ENCODE assay signal across 25 mouse cellular contexts in genomic region chr6:42344255-42344654, GRCm38 (mm10). TPM values are rescaled to one million over a fixed set of nuclear protein-coding genes. Genes with fewer than 3 reads are reported as not detected.
DNase-seq lines count a peak whose midpoint lies in the region; ATAC-seq and TF ChIP-seq lines count a peak whose summit lies in the region.
"Had no signal": no experiment of that assay in that cellular context is flagged by ENCODE, and none has a peak within 500 bp of the region (broad histone marks: within the 10 kb centered on the region; RNA-seq: fewer than 3 reads in every experiment).

No protein-coding gene starts in this region.

- no peak for TF ChIP-seq POLR2A in cerebellum, adult 2 months (IDR thresholded peaks at IDR 0.05; ENCODE audit: borderline replicate concordance, insufficient read depth, low read length)

- no peaks in the 10 kb centered on the region for H3K79me2 ChIP-seq in macrophage (ENCODE audit: inconsistent target)

- WGBS in cerebellum, adult 2 months = 73% methylated on average over 1 of the region's 1 CpGs
- WGBS in macrophage (ENCODE audit: missing documents) = 13% methylated on average over 1 of the region's 1 CpGs

- TF ChIP-seq CTCF in cerebellum, adult 2 months (IDR thresholded peaks at IDR 0.05; ENCODE audit: borderline replicate concordance, insufficient read depth, low read depth, low read length) = no peak

- no peaks in the 10 kb centered on the region for H3K36me3 ChIP-seq in macrophage (ENCODE audit: inconsistent target)
- H3K36me3 ChIP-seq: forebrain, embryonic 10.5 days; G1E; neural tube, embryonic 15.5 days had no signal

- H3K27ac ChIP-seq in cerebellum, adult 2 months (ENCODE audit: insufficient read depth, low read length) = peak overlapping the region; percentile 84
- 0 out of 2 replicates have a peak overlapping the region, but pooled peaks have one; percentile 10 for H3K27ac ChIP-seq in macrophage
- H3K27ac ChIP-seq: forebrain, embryonic 10.5 days; left cerebral cortex, adult 2 months; neural tube, embryonic 15.5 days had no signal

- peak; percentile 21 to 42 for DNase-seq in cerebellum, adult 2 months
- DNase-seq in cerebellum, adult 8-10 months = no peak
- DNase-seq in lung, postnatal 36 days = peak; percentile 13
- no peak for DNase-seq in lung, postnatal 25 days (ENCODE audit: low spot score)
- DNase-seq in A20 (ENCODE audit: low read depth, low spot score) = peak; percentile 38
- no peak for DNase-seq in heart, adult 8-10 months (ENCODE audit: low spot score)
- DNase-seq: adrenal gland, postnatal 14 days; heart, adult 18-20 months; kidney, adult 9 months; kidney, postnatal 25 days; lung, adult 18-20 months; midbrain, embryonic 14.5 days; right cerebral cortex, postnatal 25 days had no signal

- H3K4me1 ChIP-seq in cerebellum, adult 2 months (ENCODE audit: control insufficient read depth, insufficient read depth, low read length) = peaks cover 32% of the 10 kb centered on the region

- no peaks in the 10 kb centered on the region for H3K27me3 ChIP-seq in cerebellum, adult 2 months (ENCODE audit: control insufficient read depth, insufficient read depth, low read length)
- H3K27me3 ChIP-seq: neural tube, embryonic 15.5 days had no signal

- H3K4me3 ChIP-seq in cerebellum, adult 2 months (replicated peaks; ENCODE audit: insufficient read depth, low read depth, low read length) = no peak overlapping the region
- H3K4me3 ChIP-seq in macrophage (ENCODE audit: inconsistent target) = no peak overlapping the region
- H3K4me3 ChIP-seq: forebrain, embryonic 10.5 days; left cerebral cortex, adult 2 months; neural tube, embryonic 15.5 days had no signal

- no peak for ATAC-seq in inflammation-experienced regulatory T-cells, adult 6 months

RNA-seq across cellular contexts. Expression of gene Zyx, which starts 5.2 kb away (rescaled TPM):
- polyA plus RNA-seq in cerebellum, adult 2 months (2012; rRNA removed) = 123 and 129 TPM in 2 replicates
- total RNA-seq in macrophage (2018; cell fraction: chromatin; rRNA removed) = 100 to 1,000 TPM in 7 of 26 experiments, 10 to 100 TPM in 19; 41.7 to 199 (median 80.2) TPM
- 100 to 1,000 TPM in 21 of 26 experiments, 10 to 100 TPM in 5; 77.4 to 214 (median 117) TPM for total RNA-seq in macrophage (2018; cell fraction: cytosol; rRNA removed)
- total RNA-seq in macrophage (2018; cell fraction: nucleus; rRNA removed) = 100 to 1,000 TPM in 11 of 26 experiments, 10 to 100 TPM in 15; 54.6 to 321 (median 99.8) TPM
- polyA plus RNA-seq in macrophage (2018) = 63.6 to 176 TPM (median 108 TPM) in 3 replicates
- 100 to 1,000 TPM in 1 of 3 experiments, 10 to 100 TPM in 2; 39.3 to 108 (median 40.8) TPM for polyA plus RNA-seq in inflammation-experienced regulatory T-cells, adult 6 months (2017; shearing (Covaris generic))
- 10 to 100 TPM; 39.3 to 47.4 (median 44.6) TPM for total RNA-seq in heart, adult 8-10 months (2022)

RNA-seq across cellular contexts. Expression of gene Fam131b, which starts 19.8 kb away (rescaled TPM):
- 102 and 117 TPM in 2 replicates for polyA plus RNA-seq in cerebellum, adult 2 months (2012; rRNA removed)
- under 1 TPM in 1 of 26 experiments, not detected in 25; 0.16 TPM for total RNA-seq in macrophage (2018; cell fraction: chromatin; rRNA removed)
- total RNA-seq in macrophage (2018; cell fraction: cytosol; rRNA removed) = not detected
- not detected for total RNA-seq in macrophage (2018; cell fraction: nucleus; rRNA removed)
- polyA plus RNA-seq in macrophage (2018) = not detected in 3 replicates
- not detected for polyA plus RNA-seq in inflammation-experienced regulatory T-cells, adult 6 months (2017; shearing (Covaris generic))
- total RNA-seq in heart, adult 8-10 months (2022) = under 1 TPM; 0.44 to 0.82 (median 0.51) TPM
- total RNA-seq: liver, adult 2 months had no signal
- polyA plus RNA-seq: liver, adult 2 months had no signal

RNA-seq across cellular contexts. Expression of gene Epha1, which starts 28.8 kb away (rescaled TPM):
- polyA plus RNA-seq in cerebellum, adult 2 months (2012; rRNA removed) = 0.43 and 0.46 TPM in 2 replicates
- total RNA-seq in macrophage (2018; cell fraction: chromatin; rRNA removed) = under 1 TPM in 2 of 26 experiments, not detected in 24; 0.16 to 0.25 TPM
- total RNA-seq in macrophage (2018; cell fraction: cytosol; rRNA removed) = under 1 TPM in 1 of 26 experiments, not detected in 25; 0.03 TPM
- total RNA-seq in macrophage (2018; cell fraction: nucleus; rRNA removed) = not detected
- not detected in 3 replicates for polyA plus RNA-seq in macrophage (2018)
- polyA plus RNA-seq in inflammation-experienced regulatory T-cells, adult 6 months (2017; shearing (Covaris generic)) = under 1 TPM; 0.19 to 0.69 (median 0.67) TPM
- total RNA-seq in heart, adult 8-10 months (2022) = under 1 TPM; 0.19 to 0.37 (median 0.27) TPM
- total RNA-seq: G1E had no signal
- polyA plus RNA-seq: G1E had no signal

RNA-seq across cellular contexts. Expression of gene Tas2r143, which starts 55.8 kb away (rescaled TPM):
- 0.33 and 1.0 TPM in 2 replicates for polyA plus RNA-seq in cerebellum, adult 2 months (2012; rRNA removed)
- 1 to 10 TPM in 15 of 26 experiments, under 1 TPM in 1, not detected in 10; 0.92 to 4.6 (median 1.8) TPM for total RNA-seq in macrophage (2018; cell fraction: chromatin; rRNA removed)
- total RNA-seq in macrophage (2018; cell fraction: cytosol; rRNA removed) = not detected
- 1 to 10 TPM in 8 of 26 experiments, under 1 TPM in 4, not detected in 14; 0.61 to 2.4 (median 1.1) TPM for total RNA-seq in macrophage (2018; cell fraction: nucleus; rRNA removed)
- not detected in 3 replicates for polyA plus RNA-seq in macrophage (2018)
- polyA plus RNA-seq in inflammation-experienced regulatory T-cells, adult 6 months (2017; shearing (Covaris generic)) = not detected
- total RNA-seq in heart, adult 8-10 months (2022) = not detected
- total RNA-seq: gastrocnemius, adult 18-20 months; heart, adult 18-20 months; left cerebral cortex, adult 2 months; left cerebral cortex, postnatal 4 days had no signal
- polyA plus RNA-seq: forebrain, embryonic 10.5 days; G1E; heart, embryonic 16.5 days; hindbrain, embryonic 11.5 days; midbrain, embryonic 14.5 days; neural tube, embryonic 15.5 days; testis, adult 2 months had no signal

RNA-seq across cellular contexts. Expression of gene Clcn1, which starts 57.8 kb away (rescaled TPM):
- polyA plus RNA-seq in cerebellum, adult 2 months (2012; rRNA removed) = 11.5 and 13.4 TPM in 2 replicates
- 1 to 10 TPM in 10 of 26 experiments, under 1 TPM in 10, not detected in 6; 0.22 to 1.7 (median 1.0) TPM for total RNA-seq in macrophage (2018; cell fraction: chromatin; rRNA removed)
- total RNA-seq in macrophage (2018; cell fraction: cytosol; rRNA removed) = under 1 TPM in 20 of 26 experiments, not detected in 6; 0.04 to 0.20 (median 0.07) TPM
- total RNA-seq in macrophage (2018; cell fraction: nucleus; rRNA removed) = 1 to 10 TPM in 1 of 26 experiments, under 1 TPM in 17, not detected in 8; 0.12 to 2.8 (median 0.40) TPM
- polyA plus RNA-seq in macrophage (2018) = 0.09 to 0.34 TPM in 2 of 3 replicates, not detected in the other
- not detected for polyA plus RNA-seq in inflammation-experienced regulatory T-cells, adult 6 months (2017; shearing (Covaris generic))
- total RNA-seq in heart, adult 8-10 months (2022) = 10 to 100 TPM in 1 of 4 experiments, 1 to 10 TPM in 3; 4.6 to 10.8 (median 7.5) TPM
- total RNA-seq: adrenal gland, postnatal 14 days had no signal
- polyA plus RNA-seq: G1E had no signal

Comparison
In these comparisons a context has a peak if more than half of its experiments do, and no peak if none do; other contexts are left out.
1. DNase-seq: peak in cerebellum, adult 2 months (2 of 2), lung, postnatal 36 days (single experiment) and A20 (single experiment); none in cerebellum, adult 8-10 months (single experiment), lung, postnatal 25 days (single experiment) and heart, adult 8-10 months (single experiment).
2. RNA of gene Fam131b, which starts 19.8 kb away (polyA plus RNA-seq): 102 to 117 TPM in cerebellum, adult 2 months; not detected in macrophage and not detected in inflammation-experienced regulatory T-cells, adult 6 months; every median in the first group is over 100 times any median in the second.